Mouse (Mus musculus): ENCODE results near the gene Pik3ip1. TPM values are rescaled to one million over a fixed set of nuclear protein-coding genes. Genes with fewer than 3 reads are reported as not detected.

Gene Pik3ip1
- polyA plus RNA-seq, 2 experiments = 0.42 to 0.79 TPM

DNA sequence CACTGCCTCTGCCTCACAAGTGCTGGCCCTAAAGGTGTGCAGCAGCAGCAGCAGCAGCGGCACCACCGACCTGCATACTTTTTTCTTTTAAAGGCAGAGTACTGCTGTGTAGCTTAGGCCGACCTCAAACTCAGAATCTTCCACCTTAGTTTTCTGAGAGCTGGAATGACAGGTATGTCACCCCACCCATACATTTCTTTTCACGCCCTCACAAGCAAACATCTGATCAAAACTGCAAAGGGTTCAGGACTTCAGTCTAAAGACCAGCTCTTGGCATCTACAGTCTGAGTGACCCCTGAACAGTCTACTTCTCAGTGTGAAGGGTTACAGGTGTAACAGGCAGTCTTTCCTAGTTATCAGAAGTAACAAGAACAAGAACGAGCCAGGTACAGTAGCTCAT is 60.6 kb downstream of the Pik3ip1 start:
- no peak overlapping the region for H3K9ac ChIP-seq (replicated peaks)
- TF ChIP-seq CTCF (IDR thresholded peaks at IDR 0.05; ENCODE audit: low read depth) (no peak), EP300 (IDR thresholded peaks at IDR 0.05; ENCODE audit: low read depth) (no peak)
- no peaks in the 10 kb centered on the region for H3K36me3 ChIP-seq (replicated peaks; ENCODE audit: control insufficient read depth, insufficient read depth, low read depth)
- ATAC-seq (ENCODE audit: insufficient read depth) (no peak), DNase-seq (ENCODE audit: low read depth in 3 of 3, low spot score in 3 of 3) (no peak)
- H3K9me3 ChIP-seq (ENCODE audit: control insufficient read depth, low read length) = no peaks in the 10 kb centered on the region
- no peak overlapping the region for H3K27ac ChIP-seq
- H3K27me3 ChIP-seq (ENCODE audit: control insufficient read depth, insufficient read depth, low read length) = no peaks in the 10 kb centered on the region
- H3K4me3 ChIP-seq (ENCODE audit: insufficient read depth in 1 of 2, low read depth in 2 of 2, low read length in 2 of 2) = no peak overlapping the region
- WGBS (ENCODE audit: insufficient replicate concordance) = 70% methylated on average over 5 of the region's 5 CpGs
- H3K4me2 ChIP-seq (ENCODE audit: low read depth) = no peak overlapping the region
- peaks cover 2 to 16% of the 10 kb centered on the region in 2 experiments for H3K4me1 ChIP-seq (replicated peaks; ENCODE audit: control insufficient read depth in 2 of 2, insufficient read depth in 2 of 2, low read length in 1 of 2)

GRCm38 (mm10) chr11:3392526-3392925 is 62.3 kb downstream of the Pik3ip1 start:
- Histone ChIP-seq H3K36me3 (replicated peaks; ENCODE audit: control insufficient read depth, insufficient read depth, low read depth) (no peaks in the 10 kb centered on the region), H3K27me3 (ENCODE audit: control insufficient read depth, insufficient read depth, low read length) (no peaks in the 10 kb centered on the region), H3K4me1 (replicated peaks; ENCODE audit: control insufficient read depth in 2 of 2, insufficient read depth in 2 of 2, low read length in 1 of 2) (peaks cover 0 to 2% of the 10 kb centered on the region in 2 experiments; a peak in 2 of 4 replicates), H3K4me3 (ENCODE audit: insufficient read depth in 1 of 2, low read depth in 2 of 2, low read length in 2 of 2) (no peak overlapping the region), H3K27ac (no peak overlapping the region), H3K4me2 (ENCODE audit: low read depth) (no peak overlapping the region), H3K9ac (replicated peaks) (no peak overlapping the region), H3K9me3 (ENCODE audit: control insufficient read depth, low read length) (no peaks in the 10 kb centered on the region)
- TF ChIP-seq CTCF (IDR thresholded peaks at IDR 0.05; ENCODE audit: low read depth) = no peak
- TF ChIP-seq EP300 (IDR thresholded peaks at IDR 0.05; ENCODE audit: low read depth) = no peak
- ATAC-seq (ENCODE audit: insufficient read depth) (no peak), DNase-seq (ENCODE audit: low read depth in 3 of 3, low spot score in 3 of 3) (no peak)
- 72% methylated on average over 8 of the region's 8 CpGs for WGBS (ENCODE audit: insufficient replicate concordance)

Other genes with a start within 250 kb of the Pik3ip1 start
- 4.3 and 5.4 TPM in 2 replicates for gene Sfi1, start 136.9 kb upstream of the Pik3ip1 start, polyA plus RNA-seq (2012; rRNA removed)
- gene Sfi1, start 136.9 kb upstream of the Pik3ip1 start, polyA plus RNA-seq (2014; fragmentation: Nextera tagmentation; extraction: Ambion mirVana) = 1.7 and 2.4 TPM in 2 replicates
- gene Eif4enif1, start 128.0 kb upstream of the Pik3ip1 start, polyA plus RNA-seq (2012; rRNA removed) = 33.2 and 35.9 TPM in 2 replicates
- 20.9 and 22.3 TPM in 2 replicates for gene Eif4enif1, start 128.0 kb upstream of the Pik3ip1 start, polyA plus RNA-seq (2014; fragmentation: Nextera tagmentation; extraction: Ambion mirVana)
- gene Drg1, start 64.0 kb upstream of the Pik3ip1 start, polyA plus RNA-seq (2012; rRNA removed) = 24.6 and 38.4 TPM in 2 replicates
- gene Drg1, start 64.0 kb upstream of the Pik3ip1 start, polyA plus RNA-seq (2014; fragmentation: Nextera tagmentation; extraction: Ambion mirVana) = 112 and 118 TPM in 2 replicates
- 15.2 and 16.2 TPM in 2 replicates for gene Patz1, start 41.5 kb upstream of the Pik3ip1 start, polyA plus RNA-seq (2012; rRNA removed)
- gene Patz1, start 41.5 kb upstream of the Pik3ip1 start, polyA plus RNA-seq (2014; fragmentation: Nextera tagmentation; extraction: Ambion mirVana) = 11.6 and 12.7 TPM in 2 replicates
- 7.1 and 7.4 TPM in 2 replicates for gene Limk2, start 78.8 kb downstream of the Pik3ip1 start, polyA plus RNA-seq (2012; rRNA removed)
- 7.0 and 9.5 TPM in 2 replicates for gene Limk2, start 78.8 kb downstream of the Pik3ip1 start, polyA plus RNA-seq (2014; fragmentation: Nextera tagmentation; extraction: Ambion mirVana)
- gene Rnf185, start 122.0 kb downstream of the Pik3ip1 start, polyA plus RNA-seq (2012; rRNA removed) = 5.0 and 5.5 TPM in 2 replicates
- 8.5 and 9.2 TPM in 2 replicates for gene Rnf185, start 122.0 kb downstream of the Pik3ip1 start, polyA plus RNA-seq (2014; fragmentation: Nextera tagmentation; extraction: Ambion mirVana)
- 0.06 and 0.11 TPM in 2 replicates for gene Pla2g3, start 157.9 kb downstream of the Pik3ip1 start, polyA plus RNA-seq (2012; rRNA removed)
- 0.04 and 0.13 TPM in 2 replicates for gene Pla2g3, start 157.9 kb downstream of the Pik3ip1 start, polyA plus RNA-seq (2014; fragmentation: Nextera tagmentation; extraction: Ambion mirVana)
- gene Inpp5j, start 174.4 kb downstream of the Pik3ip1 start, polyA plus RNA-seq (2012; rRNA removed) = 0.23 and 0.31 TPM in 2 replicates
- 0.27 and 0.38 TPM in 2 replicates for gene Inpp5j, start 174.4 kb downstream of the Pik3ip1 start, polyA plus RNA-seq (2014; fragmentation: Nextera tagmentation; extraction: Ambion mirVana)
- 8.5 and 12.2 TPM in 2 replicates for gene Selenom, start 184.3 kb downstream of the Pik3ip1 start, polyA plus RNA-seq (2012; rRNA removed)
- gene Selenom, start 184.3 kb downstream of the Pik3ip1 start, polyA plus RNA-seq (2014; fragmentation: Nextera tagmentation; extraction: Ambion mirVana) = 9.4 and 10.3 TPM in 2 replicates
- 3.3 and 4.5 TPM in 2 replicates for gene Smtn, start 210.2 kb downstream of the Pik3ip1 start, polyA plus RNA-seq (2012; rRNA removed)
- gene Smtn, start 210.2 kb downstream of the Pik3ip1 start, polyA plus RNA-seq (2014; fragmentation: Nextera tagmentation; extraction: Ambion mirVana) = 7.4 and 8.7 TPM in 2 replicates